Mouse (Mus musculus): Measurements from ENCODE around the gene Aven. TPM values are rescaled to one million over a fixed set of nuclear protein-coding genes. Genes with fewer than 3 reads are reported as not detected.

Gene Aven
- polyA plus RNA-seq, 1 experiment from 2014 or later, result 4.7 TPM

DNA sequence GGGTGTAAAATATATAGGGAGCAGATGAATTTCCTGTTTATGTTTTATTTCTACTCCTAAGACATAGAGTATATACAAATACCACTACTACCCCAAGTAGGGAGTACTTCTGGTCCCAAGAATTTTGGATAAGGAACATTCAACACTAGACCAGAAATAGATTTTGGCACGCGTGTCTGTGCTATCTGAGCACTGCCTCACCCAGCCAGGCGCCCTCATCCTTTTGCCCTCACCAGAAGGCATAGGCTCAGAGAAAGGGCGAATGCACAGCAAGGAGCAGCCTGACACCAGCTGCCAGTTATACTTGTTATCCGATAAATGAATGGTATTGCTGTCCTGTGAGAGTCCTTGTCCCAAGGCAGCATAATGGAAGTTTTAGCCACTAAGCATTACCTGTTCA is 144.4 kb downstream of the Aven start:
- H3K27ac ChIP-seq (replicated peaks), result no peak overlapping the region
- 92% methylated on average over 5 of the region's 5 CpGs for WGBS

DNA sequence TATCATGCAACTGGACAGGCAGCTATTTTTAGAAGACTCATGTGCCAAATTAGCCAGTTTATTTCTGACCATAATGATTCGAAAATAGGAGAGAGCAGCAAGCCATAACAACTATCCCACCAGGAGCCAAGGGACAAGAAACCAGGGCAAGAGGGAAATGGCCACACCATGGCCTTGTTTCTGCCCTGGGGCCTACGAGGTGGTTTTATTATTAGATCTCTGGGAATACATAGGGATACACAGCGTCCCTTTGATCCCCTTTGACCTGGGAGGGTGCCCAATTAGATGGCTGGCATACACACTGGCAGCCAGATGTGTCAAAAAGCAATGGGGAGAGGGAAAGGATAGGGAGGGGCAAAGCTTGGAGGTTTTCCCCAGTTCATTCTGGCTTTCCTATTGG is 161.1 kb downstream of the Aven start:
- WGBS, result 70% methylated on average over 3 of the region's 3 CpGs
- Histone ChIP-seq H3K4me1 (no peaks in the 10 kb centered on the region), H3K4me3 (no peak overlapping the region), H3K9me3 (replicated peaks) (no peaks in the 10 kb centered on the region), H3K36me3 (no peaks in the 10 kb centered on the region), H3K27ac (replicated peaks) (no peak overlapping the region), H3K27me3 (ENCODE audit: low read depth, poor library complexity, severe bottlenecking) (no peaks in the 10 kb centered on the region)
- no peak for DNase-seq (ENCODE audit: low spot score)

More for the DNA sequence above, 144.4 kb downstream of the Aven start:
- Histone ChIP-seq H3K27me3 (ENCODE audit: low read depth, poor library complexity, severe bottlenecking) (no peaks in the 10 kb centered on the region), H3K36me3 (0 out of 2 replicates have a peak, but pooled peaks cover 3% of the 10 kb centered on the region), H3K9me3 (replicated peaks) (no peaks in the 10 kb centered on the region), H3K4me1 (peaks cover 4% of the 10 kb centered on the region), H3K4me3 (no peak overlapping the region)
- no peak for DNase-seq (ENCODE audit: low spot score)

DNA sequence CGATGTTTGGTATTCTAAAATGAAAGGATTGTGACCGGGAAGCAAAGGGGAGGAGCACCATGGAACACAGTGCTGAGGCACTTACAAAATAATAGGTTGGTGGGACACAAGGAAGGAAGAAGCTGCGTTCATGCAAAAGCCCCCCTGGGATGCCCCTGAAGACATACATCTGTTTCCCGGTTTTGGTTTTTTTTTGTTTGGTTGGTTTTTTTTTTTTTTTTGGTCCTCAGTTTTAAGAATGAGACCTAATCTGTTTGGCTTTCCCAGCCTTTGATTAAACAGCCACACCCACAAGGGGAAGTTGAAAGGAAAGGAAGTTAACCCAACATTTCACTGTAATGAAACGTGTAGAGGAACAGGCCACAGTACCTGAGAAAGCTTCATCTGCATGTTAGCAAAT is 163.4 kb downstream of the Aven start:
- H3K27me3 ChIP-seq (ENCODE audit: low read depth, poor library complexity, severe bottlenecking), result no peaks in the 10 kb centered on the region
- no peaks in the 10 kb centered on the region for H3K9me3 ChIP-seq (replicated peaks)
- WGBS, result 61% methylated on average over 5 of the region's 5 CpGs
- H3K27ac ChIP-seq (replicated peaks), result no peak overlapping the region
- no peaks in the 10 kb centered on the region for H3K4me1 ChIP-seq
- no peak overlapping the region for H3K4me3 ChIP-seq
- no peaks in the 10 kb centered on the region for H3K36me3 ChIP-seq
- no peak for DNase-seq (ENCODE audit: low spot score)

DNA sequence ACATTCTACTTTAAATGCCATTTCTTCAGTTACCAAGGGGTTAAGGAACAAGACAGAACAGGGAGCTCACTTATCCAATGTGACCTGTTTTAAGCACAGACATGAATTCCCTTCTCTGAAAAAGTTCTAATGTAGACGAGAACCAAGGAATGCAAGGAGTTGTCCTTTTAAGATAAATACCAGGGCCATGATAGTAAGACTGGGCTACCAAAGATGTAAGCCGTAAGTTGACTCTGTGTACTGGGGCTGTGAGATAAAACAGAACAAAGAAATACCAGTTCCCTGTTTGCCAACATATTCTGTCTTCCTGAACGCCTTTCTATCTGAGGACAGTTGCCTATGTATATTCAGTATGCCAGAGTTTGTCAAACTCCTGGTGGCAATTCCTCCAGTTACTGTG is 176.7 kb downstream of the Aven start:
- H3K4me3 ChIP-seq, result no peak overlapping the region
- H3K27ac ChIP-seq (replicated peaks), result no peak overlapping the region
- H3K36me3 ChIP-seq, result no peaks in the 10 kb centered on the region
- no peaks in the 10 kb centered on the region for H3K9me3 ChIP-seq (replicated peaks)
- no peak for DNase-seq (ENCODE audit: low spot score)
- no peaks in the 10 kb centered on the region for H3K27me3 ChIP-seq (ENCODE audit: low read depth, poor library complexity, severe bottlenecking)
- 83% methylated on average over 3 of the region's 3 CpGs for WGBS
- H3K4me1 ChIP-seq, result no peaks in the 10 kb centered on the region

DNA sequence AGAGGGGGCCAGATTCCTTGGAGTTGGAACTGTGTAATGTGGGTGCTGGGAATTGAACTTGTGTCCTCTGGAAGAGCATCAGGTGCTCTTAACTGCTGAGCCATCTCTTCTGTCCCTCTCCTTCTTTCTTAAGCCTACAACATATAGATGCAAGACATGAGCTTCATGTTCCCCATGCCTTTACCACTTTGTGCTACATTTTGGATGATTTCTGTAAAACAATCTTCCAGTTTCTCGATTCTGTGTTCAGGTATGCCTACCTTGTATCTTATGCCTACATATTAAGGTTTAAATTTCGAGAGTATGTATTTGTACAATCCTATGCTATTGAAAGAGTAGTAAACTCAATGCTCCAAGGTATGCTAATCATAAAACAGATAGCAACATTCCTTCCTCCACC is 183.4 kb downstream of the Aven start:
- no peaks in the 10 kb centered on the region for H3K27me3 ChIP-seq (ENCODE audit: low read depth, poor library complexity, severe bottlenecking)
- WGBS, result 87% methylated on average over 2 of the region's 2 CpGs
- no peak overlapping the region for H3K27ac ChIP-seq (replicated peaks)
- H3K9me3 ChIP-seq (replicated peaks), result no peaks in the 10 kb centered on the region
- peaks cover 4% of the 10 kb centered on the region; the same call in 1 of the 2 replicates for H3K4me1 ChIP-seq
- no peak for DNase-seq (ENCODE audit: low spot score)
- H3K4me3 ChIP-seq, result no peak overlapping the region
- no peaks in the 10 kb centered on the region for H3K36me3 ChIP-seq

DNA sequence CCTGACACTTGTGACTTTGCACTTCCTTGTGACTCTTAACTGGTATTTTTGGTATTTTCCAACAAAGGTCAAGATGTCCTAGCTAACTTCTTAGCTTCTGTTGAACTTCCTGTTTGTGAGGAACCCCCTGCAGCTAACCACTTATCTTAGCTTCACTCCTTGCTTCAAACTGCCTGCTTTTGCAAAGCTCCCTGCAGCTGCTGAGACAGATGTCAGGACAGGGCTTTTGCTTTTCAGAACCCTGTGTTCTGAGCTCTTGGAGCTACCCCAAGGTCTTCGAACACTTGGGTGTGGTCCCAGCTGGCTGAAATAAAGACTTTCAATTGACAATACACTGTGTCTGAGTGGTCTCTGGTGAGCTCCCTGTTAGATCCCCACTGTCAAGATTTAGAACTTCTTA is 184.0 kb downstream of the Aven start:
- no peak for DNase-seq (ENCODE audit: low spot score)
- no peaks in the 10 kb centered on the region for H3K27me3 ChIP-seq (ENCODE audit: low read depth, poor library complexity, severe bottlenecking)
- WGBS, result 57% methylated on average over 1 of the region's 1 CpGs
- peaks cover 4% of the 10 kb centered on the region; the same call in 1 of the 2 replicates for H3K4me1 ChIP-seq
- no peaks in the 10 kb centered on the region for H3K36me3 ChIP-seq
- no peak overlapping the region for H3K4me3 ChIP-seq
- no peaks in the 10 kb centered on the region for H3K9me3 ChIP-seq (replicated peaks)
- H3K27ac ChIP-seq (replicated peaks), result no peak overlapping the region

DNA sequence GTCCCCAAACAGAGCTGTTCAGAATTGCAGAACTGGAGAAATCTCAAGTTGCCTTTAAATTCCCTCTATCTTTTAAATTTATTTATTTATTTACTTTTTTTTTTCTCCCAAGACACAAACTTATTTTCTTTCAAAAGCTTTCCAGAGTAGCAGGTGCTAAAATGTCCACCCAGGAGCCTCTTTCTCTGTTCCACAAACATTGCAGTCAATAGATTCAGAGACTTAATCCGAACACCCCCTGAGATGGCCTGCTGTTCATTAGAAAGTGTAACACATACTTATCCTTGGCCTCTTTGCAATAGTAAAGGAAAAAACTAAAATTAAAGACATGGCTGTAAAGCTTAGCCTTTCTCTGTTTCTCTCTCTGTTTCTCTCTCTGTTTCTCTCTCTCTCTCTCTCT is 184.5 kb downstream of the Aven start:
- Histone ChIP-seq H3K27ac (replicated peaks) (no peak overlapping the region), H3K4me1 (peaks cover 4% of the 10 kb centered on the region; the same call in 1 of the 2 replicates), H3K4me3 (no peak overlapping the region), H3K9me3 (replicated peaks) (no peaks in the 10 kb centered on the region), H3K36me3 (no peaks in the 10 kb centered on the region), H3K27me3 (ENCODE audit: low read depth, poor library complexity, severe bottlenecking) (no peaks in the 10 kb centered on the region)
- DNase-seq (ENCODE audit: low spot score), result no peak
- WGBS, result 26% methylated on average over 1 of the region's 1 CpGs

DNA sequence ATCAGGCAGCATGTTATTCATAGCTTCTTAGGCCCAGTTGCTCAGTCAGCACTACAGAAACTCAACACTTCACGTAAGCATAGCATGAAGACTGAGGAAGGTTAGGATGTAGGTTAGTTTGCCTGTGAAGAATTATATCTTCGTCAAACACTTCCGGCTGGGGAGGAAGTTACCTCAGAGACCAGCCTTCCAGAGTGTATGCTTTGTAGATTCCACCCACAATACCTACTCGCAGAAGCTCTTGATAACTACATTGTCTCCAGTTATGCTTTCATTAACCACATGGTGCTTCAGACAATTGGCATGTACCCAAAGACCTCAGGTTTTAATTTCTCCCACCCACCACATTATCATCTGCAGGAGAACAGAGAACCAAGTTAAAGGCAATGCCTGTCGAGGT is 189.1 kb downstream of the Aven start:
- 91% methylated on average over 5 of the region's 5 CpGs for WGBS
- Histone ChIP-seq H3K4me3 (no peak overlapping the region), H3K36me3 (no peaks in the 10 kb centered on the region), H3K27ac (replicated peaks) (no peak overlapping the region), H3K27me3 (ENCODE audit: low read depth, poor library complexity, severe bottlenecking) (no peaks in the 10 kb centered on the region), H3K4me1 (peaks cover 2% of the 10 kb centered on the region; the same call in 1 of the 2 replicates), H3K9me3 (replicated peaks) (no peaks in the 10 kb centered on the region)
- DNase-seq (ENCODE audit: low spot score), result no peak

Small RNA genes within 50 kb of the gene (microRNA-seq; reads per million reads assigned to microRNA genes)
- gene Gm44374, result not detected

Other genes with a start within 250 kb of the Aven start
- 0.02 TPM in 1 of 2 replicates, not detected in the other for gene Nutm1, start 233.7 kb upstream of the Aven start, polyA plus RNA-seq (2016; fragmentation: Nextera tagmentation; extraction: Ambion mirVana)
- 178 and 211 TPM in 2 replicates for gene Nop10, start 231.0 kb upstream of the Aven start, polyA plus RNA-seq (2016; fragmentation: Nextera tagmentation; extraction: Ambion mirVana)
- 7.4 and 11.3 TPM in 2 replicates for gene Slc12a6, start 227.1 kb upstream of the Aven start, polyA plus RNA-seq (2016; fragmentation: Nextera tagmentation; extraction: Ambion mirVana)
- 0.04 TPM in 1 of 2 replicates, not detected in the other for gene Gm21985, start 226.7 kb upstream of the Aven start, polyA plus RNA-seq (2016; fragmentation: Nextera tagmentation; extraction: Ambion mirVana)
- gene Emc4, start 124.9 kb upstream of the Aven start, polyA plus RNA-seq (2016; fragmentation: Nextera tagmentation; extraction: Ambion mirVana), result 121 and 125 TPM in 2 replicates
- 41.2 and 42.2 TPM in 2 replicates for gene Katnbl1, start 113.8 kb upstream of the Aven start, polyA plus RNA-seq (2016; fragmentation: Nextera tagmentation; extraction: Ambion mirVana)
- gene Emc7, start 38.0 kb upstream of the Aven start, polyA plus RNA-seq (2016; fragmentation: Nextera tagmentation; extraction: Ambion mirVana), result 12.0 and 12.3 TPM in 2 replicates
- not detected in 2 replicates for gene Chrm5, start 12.2 kb upstream of the Aven start, polyA plus RNA-seq (2016; fragmentation: Nextera tagmentation; extraction: Ambion mirVana)